Comparison of ENCODE assay signal across 9 mouse cellular contexts in genomic region chr1:74121821-74122576, GRCm38 (mm10). TPM values are rescaled to one million over a fixed set of nuclear protein-coding genes. Genes with fewer than 3 reads are reported as not detected.
A peak's percentile ranks its signal among the peaks of the same experiment; 100 is the strongest.
DNase-seq lines count a peak whose midpoint lies in the region; ATAC-seq and TF ChIP-seq lines count a peak whose summit lies in the region.
"Had no signal": no experiment of that assay in that cellular context is flagged by ENCODE, and none has a peak within 500 bp of the region (broad histone marks: within the 10 kb centered on the region; RNA-seq: fewer than 3 reads in every experiment).

No protein-coding gene starts in this region.

- 0 out of 2 replicates have a peak, but pooled peaks have one; percentile 26 for ATAC-seq in forebrain, postnatal 0 days

- no peak overlapping the region for H3K9ac ChIP-seq in forebrain, postnatal 0 days

- H3K36me3 ChIP-seq in forebrain, postnatal 0 days (ENCODE audit: insufficient read depth), result no peaks in the 10 kb centered on the region

- WGBS in forebrain, postnatal 0 days, result 38% methylated on average over 9 of the region's 9 CpGs

- TF ChIP-seq CTCF in forebrain, postnatal 0 days (IDR thresholded peaks at IDR 0.05; ENCODE audit: low read depth), result no peak

- DNase-seq in cerebellum, postnatal 14 days, result peak; percentile 37 to 59
- DNase-seq in cerebellum, adult 9-10 months, result no peak
- peak; percentile 41 for DNase-seq in 3134 (ENCODE audit: extremely low read depth, insufficient read length, low spot score)
- peak; percentile 47 for DNase-seq in forebrain, postnatal 0 days
- peak; percentile 89 for DNase-seq in kidney, adult 9 months
- peak; percentile 87 for DNase-seq in lung, postnatal 36 days
- peak; percentile 52 to 82 for DNase-seq in urinary bladder, postnatal 36 days (ENCODE audit: low spot score in 2 of 2)
- DNase-seq in yolk sac, embryonic 10.5 days (ENCODE audit: low spot score), result no peak

- H3K9me3 ChIP-seq in forebrain, postnatal 0 days (ENCODE audit: low read length), result no peaks in the 10 kb centered on the region
- H3K9me3 ChIP-seq: megakaryocyte, embryonic 14.5 days had no signal

- H3K4me3 ChIP-seq in forebrain, postnatal 0 days (ENCODE audit: low read depth, low read length), result no peak overlapping the region
- H3K4me3 ChIP-seq: megakaryocyte, embryonic 14.5 days had no signal

- no peak overlapping the region for H3K27ac ChIP-seq in forebrain, postnatal 0 days (ENCODE audit: low read depth, low read length)

- H3K27me3 ChIP-seq in forebrain, postnatal 0 days (ENCODE audit: insufficient read depth, low read length), result peaks cover 11% of the 10 kb centered on the region

- H3K4me2 ChIP-seq in forebrain, postnatal 0 days (ENCODE audit: low read depth), result no peak overlapping the region

- 0 out of 2 replicates have a peak, but pooled peaks cover 6% of the 10 kb centered on the region for H3K4me1 ChIP-seq in forebrain, postnatal 0 days (ENCODE audit: insufficient read depth)

RNA-seq across cellular contexts. Expression of gene Tns1, which starts 2.2 kb away (rescaled TPM):
- total RNA-seq in forebrain, postnatal 0 days (2014; rRNA removed), result 10.2 and 21.8 TPM in 2 replicates
- 6.0 and 7.0 TPM in 2 replicates for polyA plus RNA-seq in forebrain, postnatal 0 days (2015; fragmentation: Nextera tagmentation; extraction: Ambion mirVana)

RNA-seq across cellular contexts. Expression of gene Rufy4, which starts 3.3 kb away (rescaled TPM):
- total RNA-seq in forebrain, postnatal 0 days (2014; rRNA removed), result 0.15 TPM in 1 of 2 replicates, not detected in the other
- 0.08 and 0.13 TPM in 2 replicates for polyA plus RNA-seq in forebrain, postnatal 0 days (2015; fragmentation: Nextera tagmentation; extraction: Ambion mirVana)

RNA-seq across cellular contexts. Expression of gene Cxcr2, which starts 31.8 kb away (rescaled TPM):
- total RNA-seq in forebrain, postnatal 0 days (2014; rRNA removed), result 0.48 TPM in 1 of 2 replicates, not detected in the other
- 0.05 TPM in 1 of 2 replicates, not detected in the other for polyA plus RNA-seq in forebrain, postnatal 0 days (2015; fragmentation: Nextera tagmentation; extraction: Ambion mirVana)

Comparison
In these comparisons a context has a peak if more than half of its experiments do, and no peak if none do; other contexts are left out.
1. DNase-seq: peak in cerebellum, postnatal 14 days (2 of 2), 3134 (single experiment), forebrain, postnatal 0 days (single experiment), kidney, adult 9 months (single experiment), lung, postnatal 36 days (single experiment) and urinary bladder, postnatal 36 days (2 of 2); none in cerebellum, adult 9-10 months (single experiment) and yolk sac, embryonic 10.5 days (single experiment).